9 mouse cellular contexts compared by ENCODE assay signal in the genomic region with DNA sequence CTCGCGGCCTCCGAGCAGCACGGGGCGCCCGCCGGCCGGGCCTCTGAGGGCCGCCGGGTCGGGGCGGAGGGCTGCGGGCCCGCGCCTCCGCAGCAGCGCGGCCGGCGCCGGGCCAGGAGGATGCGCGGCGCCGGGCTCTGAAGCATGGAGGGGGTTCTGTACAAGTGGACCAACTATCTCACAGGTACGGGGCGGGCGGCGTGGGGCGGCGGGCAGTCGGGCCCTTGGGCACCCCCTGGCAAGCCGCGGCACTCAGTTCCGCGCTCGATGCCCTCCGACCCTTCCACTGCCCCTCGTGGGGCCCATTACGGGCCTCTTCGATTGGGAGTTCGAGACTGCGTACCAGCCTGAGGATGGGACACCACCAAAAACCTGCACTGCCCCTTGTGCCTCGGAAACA. TPM values are rescaled to one million over a fixed set of nuclear protein-coding genes. Genes with fewer than 3 reads are reported as not detected.
DNase-seq lines count a peak whose midpoint lies in the region; ATAC-seq and TF ChIP-seq lines count a peak whose summit lies in the region.
"Had no signal": no experiment of that assay in that cellular context is flagged by ENCODE, and none has a peak within 500 bp of the region (broad histone marks: within the 10 kb centered on the region; RNA-seq: fewer than 3 reads in every experiment).

No protein-coding gene starts in this region.

- WGBS in spleen, adult 2 months = under 1% methylated on average over 44 of the region's 44 CpGs
- WGBS in forebrain, postnatal 0 days = 2% methylated on average over 34 of the region's 44 CpGs
- WGBS in liver, embryonic 11.5 days = under 1% methylated on average over 38 of the region's 44 CpGs

- H3K36me3 ChIP-seq in erythroblast, embryonic 14.5 days (ENCODE audit: control insufficient read depth) = peaks cover 5% of the 10 kb centered on the region
- H3K36me3 ChIP-seq in spleen, adult 2 months (ENCODE audit: control insufficient read depth, insufficient read depth, low read length) = no peaks in the 10 kb centered on the region; the same call in 1 of the 2 replicates
- peaks cover 5% of the 10 kb centered on the region; the same call in 1 of the 2 replicates for H3K36me3 ChIP-seq in forebrain, postnatal 0 days (ENCODE audit: insufficient read depth)
- H3K36me3 ChIP-seq in liver, embryonic 11.5 days (ENCODE audit: control insufficient read depth, insufficient read depth, low read length) = peaks cover 10% of the 10 kb centered on the region

- no peaks in the 10 kb centered on the region for H3K27me3 ChIP-seq in erythroblast, embryonic 14.5 days (ENCODE audit: control insufficient read depth)
- H3K27me3 ChIP-seq in spleen, adult 2 months (ENCODE audit: control insufficient read depth, insufficient read depth, low read length) = no peaks in the 10 kb centered on the region
- H3K27me3 ChIP-seq in forebrain, postnatal 0 days (ENCODE audit: insufficient read depth, low read length) = no peaks in the 10 kb centered on the region
- no peaks in the 10 kb centered on the region for H3K27me3 ChIP-seq in liver, embryonic 11.5 days (replicated peaks; ENCODE audit: control insufficient read depth, insufficient read depth, low read length)

- H3K9ac ChIP-seq in forebrain, postnatal 0 days = peak overlapping the region; percentile 83
- H3K9ac ChIP-seq in liver, embryonic 11.5 days (ENCODE audit: low read depth, low read length) = peak overlapping the region; percentile 79

- TF ChIP-seq CTCF in spleen, adult 2 months (IDR thresholded peaks at IDR 0.05; ENCODE audit: extremely low read depth, insufficient read depth, insufficient read length, insufficient replicate concordance) = no peak
- no peak for TF ChIP-seq CTCF in forebrain, postnatal 0 days (IDR thresholded peaks at IDR 0.05; ENCODE audit: low read depth)

- peak overlapping the region; percentile 26; the same call in 1 of the 2 replicates for H3K27ac ChIP-seq in spleen, adult 2 months (ENCODE audit: insufficient read depth, low read length)
- H3K27ac ChIP-seq in forebrain, postnatal 0 days (ENCODE audit: low read depth, low read length) = peak overlapping the region; percentile 81
- peak overlapping the region; percentile 52 for H3K27ac ChIP-seq in liver, embryonic 11.5 days (ENCODE audit: low read depth, low read length)

- peak overlapping the region; percentile 82 for H3K4me3 ChIP-seq in erythroblast, embryonic 14.5 days (replicated peaks)
- peak overlapping the region; percentile 64 for H3K4me3 ChIP-seq in spleen, adult 2 months (ENCODE audit: extremely low read depth, insufficient read depth, insufficient read length)
- H3K4me3 ChIP-seq in forebrain, postnatal 0 days (ENCODE audit: low read depth, low read length) = peak overlapping the region; percentile 85
- H3K4me3 ChIP-seq in liver, embryonic 11.5 days (ENCODE audit: low read depth, low read length) = peak overlapping the region; percentile 81

- peak in 1 of 2 experiments; percentile 18 for DNase-seq in spleen, adult 2 months (ENCODE audit: low read depth in 1 of 2, low spot score in 2 of 2)
- DNase-seq in spleen, adult 12 weeks (ENCODE audit: low spot score) = no peak
- DNase-seq in forebrain, postnatal 0 days = peak; percentile 22
- DNase-seq in liver, embryonic 11.5 days (ENCODE audit: low spot score) = peak; percentile 68
- DNase-seq in testis, postnatal 14 days (ENCODE audit: low spot score) = peak; percentile 51
- DNase-seq in left cerebral cortex, adult 18-20 months (ENCODE audit: low spot score in 2 of 2) = no peak

- H3K9me3 ChIP-seq in erythroblast, embryonic 14.5 days (ENCODE audit: control insufficient read depth, low read length) = no peaks in the 10 kb centered on the region
- no peaks in the 10 kb centered on the region for H3K9me3 ChIP-seq in forebrain, postnatal 0 days (ENCODE audit: low read length)
- no peaks in the 10 kb centered on the region for H3K9me3 ChIP-seq in liver, embryonic 11.5 days (ENCODE audit: control insufficient read depth, low read length)

- ATAC-seq in erythroblast, adult 5-6 weeks (replicated peaks; ENCODE audit: low FRiP score, poor library complexity, severe bottlenecking) = no peak
- peak; percentile 45 for ATAC-seq in forebrain, postnatal 0 days
- peak; percentile 28 for ATAC-seq in liver, embryonic 11.5 days (replicated peaks; ENCODE audit: low FRiP score)

- TF ChIP-seq POLR2A in spleen, adult 2 months (IDR thresholded peaks at IDR 0.05; ENCODE audit: low read depth, low read length) = no peak

- H3K4me1 ChIP-seq in erythroblast, embryonic 14.5 days (ENCODE audit: control insufficient read depth) = peaks cover 50% of the 10 kb centered on the region
- H3K4me1 ChIP-seq in spleen, adult 2 months (ENCODE audit: control insufficient read depth, insufficient read depth, insufficient read length) = peaks cover 15% of the 10 kb centered on the region; the same call in 1 of the 2 replicates
- peaks cover 19% of the 10 kb centered on the region for H3K4me1 ChIP-seq in forebrain, postnatal 0 days (ENCODE audit: insufficient read depth)
- peaks cover 10% of the 10 kb centered on the region for H3K4me1 ChIP-seq in liver, embryonic 11.5 days (replicated peaks; ENCODE audit: control insufficient read depth, insufficient read depth, low read length)

- peak overlapping the region; percentile 65 for H3K4me2 ChIP-seq in forebrain, postnatal 0 days (ENCODE audit: low read depth)
- H3K4me2 ChIP-seq in liver, embryonic 11.5 days = peak overlapping the region; percentile 73

RNA-seq across cellular contexts. Expression of gene Plekha3, which starts 0.4 kb away (rescaled TPM):
- 0.02 and 0.08 TPM in 2 replicates for polyA plus RNA-seq in erythroblast, embryonic 14.5 days (2012)
- total RNA-seq in erythroblast, adult 5-6 weeks (2015; ENCODE audit: low replicate concordance) = 2.5 and 8.2 TPM in 2 replicates
- total RNA-seq in erythroblast, adult 5-6 weeks (2017; ENCODE audit: low replicate concordance) = 2.9 and 7.2 TPM in 2 replicates
- polyA plus RNA-seq in spleen, adult 2 months (2012; rRNA removed) = 10.5 and 10.7 TPM in 2 replicates
- total RNA-seq in forebrain, postnatal 0 days (2014; rRNA removed) = 19.7 and 21.6 TPM in 2 replicates
- 6.4 and 9.1 TPM in 2 replicates for polyA plus RNA-seq in forebrain, postnatal 0 days (2015; fragmentation: Nextera tagmentation; extraction: Ambion mirVana)
- polyA plus RNA-seq in liver, embryonic 11.5 days (2014; fragmentation: Nextera tagmentation; extraction: Ambion mirVana) = 9.5 and 12.4 TPM in 2 replicates
- 10 to 100 TPM; 39.9 to 43.4 TPM for total RNA-seq in left cerebral cortex, adult 18-20 months (2021)

RNA-seq across cellular contexts. Expression of gene Fkbp7, which starts 2.5 kb away (rescaled TPM):
- polyA plus RNA-seq in erythroblast, embryonic 14.5 days (2012) = 0.07 TPM in 1 of 2 replicates, not detected in the other
- 2.3 TPM in 1 of 2 replicates, not detected in the other for total RNA-seq in erythroblast, adult 5-6 weeks (2015; ENCODE audit: low replicate concordance)
- total RNA-seq in erythroblast, adult 5-6 weeks (2017; ENCODE audit: low replicate concordance) = 0.70 and 2.9 TPM in 2 replicates
- polyA plus RNA-seq in spleen, adult 2 months (2012; rRNA removed) = 0.97 and 1.0 TPM in 2 replicates
- 6.8 and 8.6 TPM in 2 replicates for total RNA-seq in forebrain, postnatal 0 days (2014; rRNA removed)
- polyA plus RNA-seq in forebrain, postnatal 0 days (2015; fragmentation: Nextera tagmentation; extraction: Ambion mirVana) = 14.7 and 18.8 TPM in 2 replicates
- polyA plus RNA-seq in liver, embryonic 11.5 days (2014; fragmentation: Nextera tagmentation; extraction: Ambion mirVana) = 13.6 and 19.5 TPM in 2 replicates
- 1 to 10 TPM; 5.0 to 5.8 TPM for total RNA-seq in left cerebral cortex, adult 18-20 months (2021)

RNA-seq across cellular contexts. Expression of gene Pjvk, which starts 27.2 kb away (rescaled TPM):
- not detected in 2 replicates for polyA plus RNA-seq in erythroblast, embryonic 14.5 days (2012)
- total RNA-seq in erythroblast, adult 5-6 weeks (2015; ENCODE audit: low replicate concordance) = not detected in 2 replicates
- not detected in 2 replicates for total RNA-seq in erythroblast, adult 5-6 weeks (2017; ENCODE audit: low replicate concordance)
- 0.06 TPM in 1 of 2 replicates, not detected in the other for polyA plus RNA-seq in spleen, adult 2 months (2012; rRNA removed)
- total RNA-seq in forebrain, postnatal 0 days (2014; rRNA removed) = 0.23 TPM in 1 of 2 replicates, not detected in the other
- polyA plus RNA-seq in forebrain, postnatal 0 days (2015; fragmentation: Nextera tagmentation; extraction: Ambion mirVana) = 0.33 and 0.62 TPM in 2 replicates
- 0.18 TPM in 1 of 2 replicates, not detected in the other for polyA plus RNA-seq in liver, embryonic 11.5 days (2014; fragmentation: Nextera tagmentation; extraction: Ambion mirVana)
- total RNA-seq in left cerebral cortex, adult 18-20 months (2021) = not detected
- polyA plus RNA-seq: gonadal fat pad, adult 2 months had no signal

RNA-seq across cellular contexts. Expression of gene Prkra, which starts 27.6 kb away (rescaled TPM):
- 0.05 and 0.07 TPM in 2 replicates for polyA plus RNA-seq in erythroblast, embryonic 14.5 days (2012)
- 6.9 and 7.5 TPM in 2 replicates for total RNA-seq in erythroblast, adult 5-6 weeks (2015; ENCODE audit: low replicate concordance)
- total RNA-seq in erythroblast, adult 5-6 weeks (2017; ENCODE audit: low replicate concordance) = 2.2 TPM in 1 of 2 replicates, not detected in the other
- polyA plus RNA-seq in spleen, adult 2 months (2012; rRNA removed) = 4.6 and 5.5 TPM in 2 replicates
- total RNA-seq in forebrain, postnatal 0 days (2014; rRNA removed) = 113 and 123 TPM in 2 replicates
- 97.5 and 101 TPM in 2 replicates for polyA plus RNA-seq in forebrain, postnatal 0 days (2015; fragmentation: Nextera tagmentation; extraction: Ambion mirVana)
- 26.7 and 30.3 TPM in 2 replicates for polyA plus RNA-seq in liver, embryonic 11.5 days (2014; fragmentation: Nextera tagmentation; extraction: Ambion mirVana)
- total RNA-seq in left cerebral cortex, adult 18-20 months (2021) = 10 to 100 TPM; 17.1 to 18.9 TPM

Comparison
In these comparisons a context has a peak if more than half of its experiments do, and no peak if none do; other contexts are left out.
1. DNase-seq: peak in forebrain, postnatal 0 days (single experiment), liver, embryonic 11.5 days (single experiment) and testis, postnatal 14 days (single experiment); none in spleen, adult 12 weeks (single experiment) and left cerebral cortex, adult 18-20 months (0 of 2).
2. H3K27ac ChIP-seq: peak in every context shown above with its lines; median percentile 81 in forebrain, postnatal 0 days; 52 in liver, embryonic 11.5 days; 26 in spleen, adult 2 months.
3. Peak in every context shown above with its lines, with median percentiles within 50 percentile points of each other: H3K4me3 ChIP-seq.